Mouse (Mus musculus) hindbrain, embryonic 16.5 days (tissue): ENCODE measurements around the gene Cyp2d9. TPM values are rescaled to one million over a fixed set of nuclear protein-coding genes. Genes with fewer than 3 reads are reported as not detected.
"Not testable (repeated sequence)": the region's sequence is repeated elsewhere in the genome, so short reads cannot be mapped to it uniquely, and the experiment has no call there.

Experiments
- ATAC-seq: fragments of 200-750 bp; cut with Nextera tagmentation; 2 replicates; pipeline ENCODE4 v1.8.0; 2017; ENCODE audit warnings: moderate TSS enrichment, moderate library complexity
- H3K27ac ChIP-seq: fragments of 300-500 bp; sonication (generic); 2 replicates; pipeline ENCODE4 v1.5.1; 2014; ENCODE audit warnings: low read depth, mild to moderate bottlenecking, control low read depth, low read length, moderate library complexity
- H3K27me3 ChIP-seq: fragments of 300-500 bp; sonication (generic); replicated peaks from 2 replicates; pipeline ENCODE4 v1.6.1; 2014; ENCODE audit warnings: low read length; ENCODE audit not compliant: control insufficient read depth, insufficient read depth
- H3K36me3 ChIP-seq: fragments of 300-500 bp; sonication (generic); 2 replicates; pipeline ENCODE4 v1.6.1; 2014; ENCODE audit warnings: mild to moderate bottlenecking, low read length, moderate library complexity, mixed read lengths; ENCODE audit not compliant: control insufficient read depth, insufficient read depth
- H3K4me1 ChIP-seq: fragments of 300-500 bp; sonication (generic); 2 replicates; pipeline ENCODE4 v1.6.1; 2014; ENCODE audit warnings: low read depth, low read length; ENCODE audit not compliant: control insufficient read depth, insufficient read depth
- H3K4me2 ChIP-seq: fragments of 300-500 bp; sonication (generic); 2 replicates; pipeline ENCODE4 v1.6.1; 2014; ENCODE audit warnings: mild to moderate bottlenecking, low read length, control low read depth, moderate library complexity
- H3K4me3 ChIP-seq: fragments of 300-500 bp; sonication (generic); 2 replicates; pipeline ENCODE4 v1.5.1; 2014; ENCODE audit warnings: mild to moderate bottlenecking, low read length, control low read depth, moderate library complexity
- H3K9ac ChIP-seq: fragments of 300-500 bp; sonication (generic); 2 replicates; pipeline ENCODE4 v1.6.1; 2014; ENCODE audit warnings: low read depth, mild to moderate bottlenecking, control low read depth, low read length, moderate library complexity
- H3K9me3 ChIP-seq: fragments of 300-500 bp; sonication (generic); 2 replicates; pipeline ENCODE4 v1.6.1; 2014; ENCODE audit warnings: mild to moderate bottlenecking, low read length, moderate library complexity; ENCODE audit not compliant: control insufficient read depth
- WGBS: fragments of 180-500 bp; shearing (Covaris S2); extraction: QIAGEN DNeasy Blood & Tissue Kit; methylation state at CpG from one replicate; pipeline ENCODE4 v1.1.7; 2014; 5-methylcytosine and 5-hydroxymethylcytosine counted together
- polyA plus RNA-seq: library from polyadenylated mRNA; unstranded; fragments of >200 nt; fragmentation: Nextera tagmentation; extraction: Ambion mirVana; gene quantifications from 2 replicates; pipeline ENCODE4 v1.2.1, GENCODE M21; 2015

Gene Cyp2d9
- polyA plus RNA-seq, 1 experiment from 2014 or later: not detected

GRCm38 (mm10) chr15:82435606-82436005 is 2.4 kb downstream of the Cyp2d9 start:
- Histone ChIP-seq H3K9ac (no peak overlapping the region), H3K27ac (no peak overlapping the region), H3K4me1 (no peaks in the 10 kb centered on the region), H3K4me3 (no peak overlapping the region), H3K36me3 (no peaks in the 10 kb centered on the region), H3K27me3 (no peaks in the 10 kb centered on the region), H3K4me2 (no peak overlapping the region), H3K9me3 (0 out of 2 replicates have a peak, but pooled peaks cover 3% of the 10 kb centered on the region)
- ATAC-seq: no peak
- 92% methylated on average over 2 of the region's 2 CpGs for WGBS

- no peak overlapping the region for H3K27ac ChIP-seq
- no peak overlapping the region for H3K4me3 ChIP-seq
- no peaks in the 10 kb centered on the region for H3K4me1 ChIP-seq
- ATAC-seq: no peak
- H3K9me3 ChIP-seq: 0 out of 2 replicates have a peak, but pooled peaks cover 3% of the 10 kb centered on the region
- 72% methylated on average over 5 of the region's 5 CpGs for WGBS
- no peak overlapping the region; the same call in 1 of the 2 replicates for H3K9ac ChIP-seq
- no peaks in the 10 kb centered on the region for H3K27me3 ChIP-seq
- H3K4me2 ChIP-seq: no peak overlapping the region
- no peaks in the 10 kb centered on the region for H3K36me3 ChIP-seq
These were observed 4.9 kb downstream of the Cyp2d9 start for GRCm38 (mm10) chr15:82437975-82438617.

GRCm38 (mm10) chr15:82443658-82444057 is 10.4 kb downstream of the Cyp2d9 start:
- WGBS: 100% methylated on average over 3 of the region's 3 CpGs
- no peaks in the 10 kb centered on the region for H3K36me3 ChIP-seq
- ATAC-seq: no peak

GRCm38 (mm10) chr15:82445196-82445595 is 12.0 kb downstream of the Cyp2d9 start:
- Histone ChIP-seq H3K27ac (no peak overlapping the region), H3K9ac (no peak overlapping the region), H3K4me1 (no peaks in the 10 kb centered on the region), H3K4me3 (no peak overlapping the region), H3K27me3 (no peaks in the 10 kb centered on the region), H3K36me3 (no peaks in the 10 kb centered on the region), H3K4me2 (no peak overlapping the region), H3K9me3 (no peaks in the 10 kb centered on the region)
- no peak for ATAC-seq
- WGBS: 75% methylated on average over 8 of the region's 8 CpGs

More at GRCm38 (mm10) chr15:82443658-82444057, 10.4 kb downstream of the Cyp2d9 start:
- Histone ChIP-seq H3K4me2 (no peak overlapping the region), H3K9ac (no peak overlapping the region), H3K4me1 (no peaks in the 10 kb centered on the region), H3K27me3 (no peaks in the 10 kb centered on the region), H3K27ac (no peak overlapping the region), H3K9me3 (no peaks in the 10 kb centered on the region), H3K4me3 (no peak overlapping the region)

- not testable (repeated sequence) for H3K36me3 ChIP-seq, H3K4me3 ChIP-seq, H3K4me1 ChIP-seq, H3K9me3 ChIP-seq, H3K27me3 ChIP-seq, H3K4me2 ChIP-seq, ATAC-seq, H3K9ac ChIP-seq, H3K27ac ChIP-seq
- WGBS: 79% methylated on average over 2 of the region's 2 CpGs
These were observed 16.8 kb downstream of the Cyp2d9 start for GRCm38 (mm10) chr15:82450045-82450444.

GRCm38 (mm10) chr15:82452133-82452532 is 18.9 kb downstream of the Cyp2d9 start:
- not testable (repeated sequence) for H3K9ac ChIP-seq, H3K4me3 ChIP-seq, ATAC-seq, H3K9me3 ChIP-seq, H3K27ac ChIP-seq, H3K4me2 ChIP-seq, H3K4me1 ChIP-seq, H3K27me3 ChIP-seq, H3K36me3 ChIP-seq
- WGBS: 95% methylated on average over 1 of the region's 1 CpGs

GRCm38 (mm10) chr15:82453501-82453900 is 20.3 kb downstream of the Cyp2d9 start:
- H3K36me3 ChIP-seq, H3K4me2 ChIP-seq, H3K27ac ChIP-seq, ATAC-seq, H3K4me1 ChIP-seq, H3K9ac ChIP-seq, H3K9me3 ChIP-seq, H3K27me3 ChIP-seq, H3K4me3 ChIP-seq: not testable (repeated sequence)
- WGBS: 87% methylated on average over 6 of the region's 6 CpGs

- H3K27me3 ChIP-seq, H3K36me3 ChIP-seq, ATAC-seq, H3K27ac ChIP-seq, H3K4me2 ChIP-seq, H3K4me1 ChIP-seq, H3K9ac ChIP-seq, H3K4me3 ChIP-seq, H3K9me3 ChIP-seq: not testable (repeated sequence)
- whole genome bisulfite sequencing: 92% methylated on average over 6 of the region's 6 CpGs
These were observed 23.0 kb downstream of the Cyp2d9 start for GRCm38 (mm10) chr15:82456086-82456790.

GRCm38 (mm10) chr15:82457064-82458021 is 24.1 kb downstream of the Cyp2d9 start:
- H3K9me3 ChIP-seq: no peaks in the 10 kb centered on the region
- H3K9ac ChIP-seq: no peak overlapping the region
- ATAC-seq: no peak
- H3K27me3 ChIP-seq: no peaks in the 10 kb centered on the region
- no peak overlapping the region for H3K4me2 ChIP-seq
- no peak overlapping the region for H3K27ac ChIP-seq
- no peaks in the 10 kb centered on the region for H3K36me3 ChIP-seq
- no peaks in the 10 kb centered on the region for H3K4me1 ChIP-seq
- no peak overlapping the region for H3K4me3 ChIP-seq
- 82% methylated on average over 5 of the region's 5 CpGs for WGBS
